Mouse (Mus musculus): ENCODE measurements around the gene Egfem1. TPM values are rescaled to one million over a fixed set of nuclear protein-coding genes. Genes with fewer than 3 reads are reported as not detected.

Gene Egfem1
- polyA plus RNA-seq, 1 experiment: not detected

GRCm38 (mm10) chr3:29098467-29098866, 16.6 kb downstream of the Egfem1 start:
- Histone ChIP-seq H3K4me2 (ENCODE audit: low read depth) (no peak overlapping the region), H3K36me3 (ENCODE audit: control insufficient read depth, insufficient read depth) (no peaks in the 10 kb centered on the region), H3K4me3 (no peak overlapping the region), H3K27me3 (ENCODE audit: control insufficient read depth, insufficient read depth, insufficient read length) (no peaks in the 10 kb centered on the region), H3ac (ENCODE audit: control insufficient read depth, insufficient read length) (no peak overlapping the region), H3K79me2 (ENCODE audit: control insufficient read depth, insufficient read depth) (no peaks in the 10 kb centered on the region)
- TF ChIP-seq E2F4 (IDR thresholded peaks at IDR 0.05; ENCODE audit: insufficient read depth): no peak
- no peak for TF ChIP-seq CEBPB (IDR thresholded peaks at IDR 0.05; ENCODE audit: insufficient read depth, poor library complexity, severe bottlenecking)
- TF ChIP-seq USF1 (IDR thresholded peaks at IDR 0.05; ENCODE audit: low read depth): no peak
- no peak for TF ChIP-seq MYOG (IDR thresholded peaks at IDR 0.05; ENCODE audit: control insufficient read depth in 1 of 3, insufficient read depth in 1 of 3, insufficient read length in 2 of 3, low read depth in 2 of 3)
- no peak for TF ChIP-seq TCF12 (IDR thresholded peaks at IDR 0.05; ENCODE audit: insufficient read depth, poor library complexity, severe bottlenecking)
- no peak for TF ChIP-seq POLR2A (IDR thresholded peaks at IDR 0.05; ENCODE audit: insufficient read length, low read depth)
- no peak for TF ChIP-seq REST (IDR thresholded peaks at IDR 0.05; ENCODE audit: insufficient read depth, insufficient read length)
- TF ChIP-seq SRF (IDR thresholded peaks at IDR 0.05; ENCODE audit: control insufficient read depth, insufficient read length, low read depth): no peak
- no peak for TF ChIP-seq MYOD1 (IDR thresholded peaks at IDR 0.05; ENCODE audit: control insufficient read depth in 1 of 3, insufficient read length in 2 of 3, low read depth in 2 of 3)
- TF ChIP-seq TCF3 (IDR thresholded peaks at IDR 0.05; ENCODE audit: insufficient read length, low read depth): no peak

- no peaks in the 10 kb centered on the region for H3K79me2 ChIP-seq (ENCODE audit: control insufficient read depth, insufficient read depth)
- H3K4me2 ChIP-seq (ENCODE audit: low read depth): no peak overlapping the region
- no peaks in the 10 kb centered on the region for H3K27me3 ChIP-seq (ENCODE audit: control insufficient read depth, insufficient read depth, insufficient read length)
- H3K4me3 ChIP-seq: no peak overlapping the region
- H3K36me3 ChIP-seq (ENCODE audit: control insufficient read depth, insufficient read depth): no peaks in the 10 kb centered on the region
- no peak overlapping the region for H3ac ChIP-seq (ENCODE audit: control insufficient read depth, insufficient read length)
- TF ChIP-seq POLR2AphosphoS2 (IDR thresholded peaks at IDR 0.05; ENCODE audit: insufficient read length, low read depth): no peak
- TF ChIP-seq TCF12 (IDR thresholded peaks at IDR 0.05; ENCODE audit: insufficient read depth, poor library complexity, severe bottlenecking): no peak
- no peak for TF ChIP-seq MYOG (IDR thresholded peaks at IDR 0.05; ENCODE audit: control insufficient read depth in 1 of 3, insufficient read depth in 1 of 3, insufficient read length in 2 of 3, low read depth in 2 of 3)
- no peak for TF ChIP-seq TCF3 (IDR thresholded peaks at IDR 0.05; ENCODE audit: insufficient read length, low read depth)
- no peak for TF ChIP-seq MYOD1 (IDR thresholded peaks at IDR 0.05; ENCODE audit: control insufficient read depth in 1 of 3, insufficient read length in 2 of 3, low read depth in 2 of 3)
- no peak for TF ChIP-seq SRF (IDR thresholded peaks at IDR 0.05; ENCODE audit: control insufficient read depth, insufficient read length, low read depth)
- TF ChIP-seq CEBPB (IDR thresholded peaks at IDR 0.05; ENCODE audit: insufficient read depth, poor library complexity, severe bottlenecking): no peak
- no peak for TF ChIP-seq E2F4 (IDR thresholded peaks at IDR 0.05; ENCODE audit: insufficient read depth)
- no peak for TF ChIP-seq USF1 (IDR thresholded peaks at IDR 0.05; ENCODE audit: low read depth)
- no peak for TF ChIP-seq REST (IDR thresholded peaks at IDR 0.05; ENCODE audit: insufficient read depth, insufficient read length)
- no peak for TF ChIP-seq MAX (IDR thresholded peaks at IDR 0.05; ENCODE audit: low read depth)
- TF ChIP-seq POLR2A (IDR thresholded peaks at IDR 0.05; ENCODE audit: insufficient read length, low read depth): no peak
Measured at GRCm38 (mm10) chr3:29106016-29106723, 24.3 kb downstream of the Egfem1 start.

GRCm38 (mm10) chr3:29107134-29107533, 25.3 kb downstream of the Egfem1 start:
- Histone ChIP-seq H3ac (ENCODE audit: control insufficient read depth, insufficient read length) (no peak overlapping the region), H3K36me3 (ENCODE audit: control insufficient read depth, insufficient read depth) (no peaks in the 10 kb centered on the region), H3K4me3 (no peak overlapping the region), H3K27me3 (ENCODE audit: control insufficient read depth, insufficient read depth, insufficient read length) (no peaks in the 10 kb centered on the region), H3K4me2 (ENCODE audit: low read depth) (no peak overlapping the region), H3K79me2 (ENCODE audit: control insufficient read depth, insufficient read depth) (no peaks in the 10 kb centered on the region)
- TF ChIP-seq CEBPB (IDR thresholded peaks at IDR 0.05; ENCODE audit: insufficient read depth, poor library complexity, severe bottlenecking) (no peak), MAX (IDR thresholded peaks at IDR 0.05; ENCODE audit: low read depth) (no peak), TCF3 (IDR thresholded peaks at IDR 0.05; ENCODE audit: insufficient read length, low read depth) (no peak), POLR2A (IDR thresholded peaks at IDR 0.05; ENCODE audit: insufficient read length, low read depth) (no peak), MYOG (IDR thresholded peaks at IDR 0.05; ENCODE audit: control insufficient read depth in 1 of 3, insufficient read depth in 1 of 3, insufficient read length in 2 of 3, low read depth in 2 of 3) (no peak), POLR2AphosphoS2 (IDR thresholded peaks at IDR 0.05; ENCODE audit: insufficient read length, low read depth) (no peak), SRF (IDR thresholded peaks at IDR 0.05; ENCODE audit: control insufficient read depth, insufficient read length, low read depth) (no peak), USF1 (IDR thresholded peaks at IDR 0.05; ENCODE audit: low read depth) (no peak), TCF12 (IDR thresholded peaks at IDR 0.05; ENCODE audit: insufficient read depth, poor library complexity, severe bottlenecking) (no peak), REST (IDR thresholded peaks at IDR 0.05; ENCODE audit: insufficient read depth, insufficient read length) (no peak), E2F4 (IDR thresholded peaks at IDR 0.05; ENCODE audit: insufficient read depth) (no peak), MYOD1 (IDR thresholded peaks at IDR 0.05; ENCODE audit: control insufficient read depth in 1 of 3, insufficient read length in 2 of 3, low read depth in 2 of 3) (no peak)

GRCm38 (mm10) chr3:29110321-29110720, 28.5 kb downstream of the Egfem1 start:
- no peak overlapping the region for H3K4me2 ChIP-seq (ENCODE audit: low read depth)
- TF ChIP-seq MYOD1 (IDR thresholded peaks at IDR 0.05; ENCODE audit: control insufficient read depth in 1 of 3, insufficient read length in 2 of 3, low read depth in 2 of 3) (no peak), POLR2A (IDR thresholded peaks at IDR 0.05; ENCODE audit: insufficient read length, low read depth) (no peak), TCF3 (IDR thresholded peaks at IDR 0.05; ENCODE audit: insufficient read length, low read depth) (no peak), MYOG (IDR thresholded peaks at IDR 0.05; ENCODE audit: control insufficient read depth in 1 of 3, insufficient read depth in 1 of 3, insufficient read length in 2 of 3, low read depth in 2 of 3) (no peak), USF1 (IDR thresholded peaks at IDR 0.05; ENCODE audit: low read depth) (no peak), CEBPB (IDR thresholded peaks at IDR 0.05; ENCODE audit: insufficient read depth, poor library complexity, severe bottlenecking) (no peak), REST (IDR thresholded peaks at IDR 0.05; ENCODE audit: insufficient read depth, insufficient read length) (no peak), POLR2AphosphoS2 (IDR thresholded peaks at IDR 0.05; ENCODE audit: insufficient read length, low read depth) (no peak), E2F4 (IDR thresholded peaks at IDR 0.05; ENCODE audit: insufficient read depth) (no peak), MAX (IDR thresholded peaks at IDR 0.05; ENCODE audit: low read depth) (no peak), SRF (IDR thresholded peaks at IDR 0.05; ENCODE audit: control insufficient read depth, insufficient read length, low read depth) (no peak), TCF12 (IDR thresholded peaks at IDR 0.05; ENCODE audit: insufficient read depth, poor library complexity, severe bottlenecking) (no peak)
- H3K36me3 ChIP-seq (ENCODE audit: control insufficient read depth, insufficient read depth): no peaks in the 10 kb centered on the region
- no peak overlapping the region for H3ac ChIP-seq (ENCODE audit: control insufficient read depth, insufficient read length)
- H3K27me3 ChIP-seq (ENCODE audit: control insufficient read depth, insufficient read depth, insufficient read length): no peaks in the 10 kb centered on the region
- no peak overlapping the region for H3K4me3 ChIP-seq
- no peaks in the 10 kb centered on the region for H3K79me2 ChIP-seq (ENCODE audit: control insufficient read depth, insufficient read depth)
